Mouse (Mus musculus) brain, embryonic 14.5 days (tissue): ENCODE results near the gene Fam83e.

Source experiments
- CTCF ChIP-seq: fragments of 200-500 bp; IDR thresholded peaks from 2 replicates; pipeline ENCODE4 v1.5.1; 2012; ENCODE audit warnings: inconsistent platforms, mild to moderate bottlenecking, moderate library complexity, borderline replicate concordance; ENCODE audit not compliant: insufficient read depth, insufficient read length; ENCODE audit errors: extremely low read depth
- POLR2A ChIP-seq: fragments of 200-500 bp; IDR thresholded peaks from 2 replicates; pipeline ENCODE4 v1.6.1; 2012; ENCODE audit warnings: mild to moderate bottlenecking, inconsistent platforms, borderline replicate concordance; ENCODE audit not compliant: poor library complexity, insufficient read depth, insufficient read length, severe bottlenecking; ENCODE audit errors: extremely low read depth

GRCm38 (mm10) chr7:45709036-45709435 is 12.0 kb upstream of the Fam83e start:
- TF ChIP-seq CTCF (no peak), POLR2A (no peak)
